Mouse (Mus musculus): ENCODE results near the gene Hist1h2bp. TPM values are rescaled to one million over a fixed set of nuclear protein-coding genes. Genes with fewer than 3 reads are reported as not detected.
"Not testable (repeated sequence)": the region's sequence is repeated elsewhere in the genome, so short reads cannot be mapped to it uniquely, and the experiment has no call there.

The Hist1h2bp gene
- total and polyA plus RNA-seq, 3 experiments, result 0.60 to 510 (median 3.6) TPM

DNA sequence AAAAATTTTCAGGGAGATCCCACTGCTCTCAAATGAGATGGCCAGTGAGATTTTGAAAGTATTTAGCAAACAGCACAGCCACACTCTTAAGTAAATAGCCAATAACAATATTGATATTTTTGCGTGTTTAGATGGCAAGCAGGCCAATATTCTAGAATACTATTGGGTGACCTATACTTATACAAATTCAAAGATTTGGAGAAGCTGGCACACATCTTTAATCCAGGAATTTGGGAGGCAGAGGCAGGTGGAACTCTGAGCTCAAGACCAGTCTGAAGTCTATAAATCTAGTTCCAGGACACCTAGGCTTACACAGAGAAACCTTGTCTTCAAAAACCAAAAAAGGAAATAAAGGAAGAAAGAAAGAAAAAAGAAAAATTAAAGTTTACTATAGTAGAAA, 5.6 kb upstream of the Hist1h2bp start:
- DNase-seq (ENCODE audit: extremely low read depth), result peak; percentile 28
- no peak overlapping the region for H3K4me3 ChIP-seq (replicated peaks in 1 of 3; ENCODE audit: low read depth in 2 of 3, low read length in 2 of 3, poor library complexity in 1 of 3)
- in situ Hi-C loops (cut with MboI; ENCODE audit: low pct_ligation_motif_present, low pct_unique_long_range_greater_than_20kb, low sequenced_read_pairs) (no loop called here), dilution Hi-C loops (cut with MboI; ENCODE audit: extremely low pct_ligation_motif_present, extremely low pct_unique_long_range_greater_than_20kb, low sequenced_read_pairs) (no loop called here)
- H3K4me1 ChIP-seq (ENCODE audit: control insufficient read depth in 1 of 2, insufficient read depth in 2 of 2), result peaks cover 4 to 36% of the 10 kb centered on the region in 2 experiments; a peak in 3 of 4 replicates
- no peaks in the 10 kb centered on the region for H3K27me3 ChIP-seq (replicated peaks)
- H3K27ac ChIP-seq (ENCODE audit: insufficient read depth, low read depth), result no peak overlapping the region
- no peaks in the 10 kb centered on the region for H3K9me3 ChIP-seq (replicated peaks; ENCODE audit: low read length)
- H3K79me2 ChIP-seq (replicated peaks; ENCODE audit: control insufficient read depth, extremely low read depth, insufficient read depth, poor library complexity, severe bottlenecking), result no peaks in the 10 kb centered on the region; the same call in 1 of the 2 replicates
- TF ChIP-seq E2F4 (IDR thresholded peaks at IDR 0.05; ENCODE audit: insufficient replicate concordance, low read depth, low read length), result no peak
- no peak for TF ChIP-seq POLR2A (IDR thresholded peaks at IDR 0.05; ENCODE audit: low read depth, low read length)
- no peak for TF ChIP-seq NRF1 (IDR thresholded peaks at IDR 0.05; ENCODE audit: low read depth, low read length)
- TF ChIP-seq CTCF (conservative IDR thresholded peaks at IDR 0.05 in 1 of 2, IDR thresholded peaks at IDR 0.05 in 1 of 2; ENCODE audit: low read depth in 2 of 2, low read length in 2 of 2), result no peak
- no peak for TF ChIP-seq EP300 (IDR thresholded peaks at IDR 0.05; ENCODE audit: low read length)
- no peak for TF ChIP-seq TCF12 (IDR thresholded peaks at IDR 0.05; ENCODE audit: low read depth, low read length)
- no peak overlapping the region; the same call in 1 of the 2 replicates for H3K9ac ChIP-seq (ENCODE audit: insufficient read depth, low read depth)
- no peak overlapping the region for H3K4me2 ChIP-seq (ENCODE audit: insufficient read depth, low read depth, poor library complexity, severe bottlenecking)
- no peaks in the 10 kb centered on the region for H3K36me3 ChIP-seq (replicated peaks in 1 of 2; ENCODE audit: control insufficient read depth in 1 of 2, insufficient read depth in 1 of 2, low read length in 1 of 2)

DNA sequence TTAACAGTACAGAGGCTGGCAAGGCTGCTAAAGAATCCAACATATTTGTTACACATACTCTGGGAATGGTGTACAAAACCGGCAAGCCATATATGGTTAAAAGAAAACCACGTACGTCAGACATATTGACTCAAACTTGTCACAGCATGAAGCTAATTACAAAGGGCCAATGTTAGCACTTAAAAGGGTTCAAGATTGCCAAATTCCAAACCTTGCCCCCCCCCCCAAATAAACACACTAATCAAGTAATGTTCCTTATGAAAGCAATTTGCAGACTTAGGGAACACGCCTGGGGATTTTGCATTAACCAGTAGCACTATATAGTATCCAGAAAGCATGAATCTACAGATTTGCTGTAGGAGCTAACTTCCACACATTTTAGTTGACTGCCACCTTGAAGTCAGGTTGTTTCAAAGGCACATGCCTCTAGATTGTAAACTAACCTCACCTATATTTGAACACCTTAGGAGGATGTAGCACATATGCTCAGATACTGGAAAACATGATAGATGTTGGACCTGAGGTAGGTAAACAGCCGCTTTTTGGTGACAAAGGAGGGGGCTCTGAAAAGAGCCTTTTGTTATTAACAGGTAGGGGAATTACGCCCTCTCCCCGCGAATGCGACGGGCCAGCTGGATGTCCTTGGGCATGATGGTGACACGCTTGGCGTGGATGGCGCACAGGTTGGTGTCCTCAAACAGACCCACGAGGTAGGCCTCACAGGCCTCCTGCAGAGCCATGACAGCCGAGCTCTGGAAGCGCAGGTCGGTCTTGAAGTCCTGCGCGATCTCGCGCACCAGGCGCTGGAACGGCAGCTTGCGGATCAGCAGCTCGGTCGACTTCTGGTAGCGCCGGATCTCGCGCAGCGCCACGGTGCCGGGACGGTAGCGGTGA, 4.7 kb upstream of the Hist1h2bp start:
- dilution Hi-C loops (cut with MboI; ENCODE audit: extremely low pct_ligation_motif_present, extremely low pct_unique_long_range_greater_than_20kb, low sequenced_read_pairs); H3K79me2 ChIP-seq (replicated peaks; ENCODE audit: control insufficient read depth, extremely low read depth, insufficient read depth, poor library complexity, severe bottlenecking); H3K9me3 ChIP-seq (replicated peaks; ENCODE audit: low read length); H3K36me3 ChIP-seq (replicated peaks in 1 of 2; ENCODE audit: control insufficient read depth in 1 of 2, insufficient read depth in 1 of 2, low read length in 1 of 2); H3K27me3 ChIP-seq (replicated peaks); in situ Hi-C loops (cut with MboI; ENCODE audit: low pct_ligation_motif_present, low pct_unique_long_range_greater_than_20kb, low sequenced_read_pairs): not testable (repeated sequence)
- Histone ChIP-seq H3K4me2 (ENCODE audit: insufficient read depth, low read depth, poor library complexity, severe bottlenecking) (peak overlapping the region; percentile 71), H3K4me1 (ENCODE audit: control insufficient read depth in 1 of 2, insufficient read depth in 2 of 2) (peaks cover 0 to 30% of the 10 kb centered on the region in 2 experiments; a peak in 3 of 4 replicates), H3K9ac (ENCODE audit: insufficient read depth, low read depth) (peak overlapping the region; percentile 83), H3K4me3 (replicated peaks in 1 of 3; ENCODE audit: low read depth in 2 of 3, low read length in 2 of 3, poor library complexity in 1 of 3) (peak overlapping the region; percentile 2 to 59 (median 43)), H3K27ac (ENCODE audit: insufficient read depth, low read depth) (peak overlapping the region; percentile 94)
- TF ChIP-seq TCF12 (IDR thresholded peaks at IDR 0.05; ENCODE audit: low read depth, low read length) (peak; percentile 66; the same call in 1 of the 2 replicates), SIN3A (IDR thresholded peaks at IDR 0.05; ENCODE audit: low read length) (peak; percentile 77; the same call in 1 of the 2 replicates), TBP (conservative IDR thresholded peaks at IDR 0.05; ENCODE audit: low read depth, low read length) (0 out of 2 replicates have a peak, but pooled peaks have one; percentile 19), POLR2A (IDR thresholded peaks at IDR 0.05; ENCODE audit: low read depth, low read length) (peak; percentile 97), HCFC1 (IDR thresholded peaks at IDR 0.05; ENCODE audit: low read depth, low read length) (peak; percentile 56), MAZ (IDR thresholded peaks at IDR 0.05; ENCODE audit: low read depth, low read length) (peak; percentile 38; the same call in 1 of the 2 replicates), UBTF (IDR thresholded peaks at IDR 0.05; ENCODE audit: low read depth, low read length) (peak; percentile 83; the same call in 1 of the 2 replicates), NRF1 (IDR thresholded peaks at IDR 0.05; ENCODE audit: low read depth, low read length) (0 out of 2 replicates have a peak, but pooled peaks have one; percentile 19), MEF2A (IDR thresholded peaks at IDR 0.05; ENCODE audit: borderline replicate concordance, low read depth, low read length) (0 out of 2 replicates have a peak, but pooled peaks have one; percentile 15), BHLHE40 (IDR thresholded peaks at IDR 0.05; ENCODE audit: low read depth, low read length) (peak; percentile 55; the same call in 1 of the 2 replicates), MAFK (IDR thresholded peaks at IDR 0.05; ENCODE audit: insufficient replicate concordance, low read length) (0 out of 2 replicates have a peak, but pooled peaks have one; percentile 34), CHD1 (IDR thresholded peaks at IDR 0.05; ENCODE audit: low read depth, low read length) (peak; percentile 41; the same call in 1 of the 2 replicates), ZMIZ1 (IDR thresholded peaks at IDR 0.05; ENCODE audit: low read depth, low read length) (peak; percentile 99), RCOR1 (conservative IDR thresholded peaks at IDR 0.05; ENCODE audit: low read depth, low read length) (peak; percentile 56; the same call in 1 of the 2 replicates), POLR2AphosphoS2 (IDR thresholded peaks at IDR 0.05; ENCODE audit: low read depth, low read length) (peak; percentile 100), NELFE (IDR thresholded peaks at IDR 0.05; ENCODE audit: low read depth, low read length) (peak; percentile 99; the same call in 1 of the 2 replicates)
- peak; percentile 76 for DNase-seq (ENCODE audit: extremely low read depth)

Measured in CH12.LX (cell line).